Mouse (Mus musculus): Measurements from ENCODE around the gene Colgalt2. TPM values are rescaled to one million over a fixed set of nuclear protein-coding genes. Genes with fewer than 3 reads are reported as not detected.
"Not testable (repeated sequence)": the region's sequence is repeated elsewhere in the genome, so short reads cannot be mapped to it uniquely, and the experiment has no call there.

Gene Colgalt2
- polyA plus RNA-seq, 1 experiment from 2014 or later: 4.2 TPM

- no peak overlapping the region for H3K27ac ChIP-seq
- no peaks in the 10 kb centered on the region for H3K4me1 ChIP-seq
- no peaks in the 10 kb centered on the region for H3K36me3 ChIP-seq
- H3K4me2 ChIP-seq (replicated peaks): no peak overlapping the region
- ATAC-seq (ENCODE audit: low FRiP score): no peak
- 84% methylated on average over 3 of the region's 3 CpGs for WGBS
- H3K4me3 ChIP-seq: no peak overlapping the region
- H3K9ac ChIP-seq: no peak overlapping the region
- H3K27me3 ChIP-seq: no peaks in the 10 kb centered on the region
- H3K9me3 ChIP-seq (replicated peaks): no peaks in the 10 kb centered on the region
Observed at GRCm38 (mm10) chr1:152423052-152423451, 23.4 kb downstream of the Colgalt2 start.

DNA sequence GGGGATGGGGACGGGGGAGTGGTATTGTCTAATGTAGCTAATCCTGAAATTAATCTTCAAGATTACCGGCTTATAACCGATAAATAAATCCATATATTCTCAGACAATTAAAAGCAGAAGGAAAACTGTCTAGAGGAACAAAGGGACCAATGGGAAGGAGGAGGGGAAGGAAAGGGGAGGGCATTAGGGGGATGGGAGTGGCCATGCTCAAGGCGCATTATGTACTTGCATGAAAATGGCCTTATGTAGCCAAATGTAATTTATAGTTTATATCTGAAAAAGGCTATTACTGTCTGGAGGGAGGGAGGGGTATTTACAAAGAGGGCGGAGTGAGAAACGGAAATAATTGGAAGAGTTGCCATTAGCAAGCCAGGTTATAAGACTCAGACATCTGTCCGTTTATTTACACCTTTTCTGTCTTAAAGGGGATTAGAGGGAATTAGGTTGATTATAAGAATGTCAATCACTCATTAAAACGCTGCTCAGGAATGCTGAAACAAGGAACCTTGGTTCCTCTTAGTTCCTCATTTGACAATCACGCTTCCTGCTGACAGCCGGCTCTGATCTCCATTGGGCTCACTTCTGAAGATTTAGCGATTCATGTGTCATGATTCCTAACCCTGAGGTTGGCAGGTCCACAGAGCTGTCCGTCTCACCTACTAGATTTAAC is 28.4 kb downstream of the Colgalt2 start:
- Histone ChIP-seq H3K4me2 (replicated peaks) (no peak overlapping the region), H3K4me1 (no peaks in the 10 kb centered on the region), H3K9ac (no peak overlapping the region), H3K9me3 (replicated peaks) (no peaks in the 10 kb centered on the region), H3K27ac (no peak overlapping the region), H3K4me3 (no peak overlapping the region), H3K36me3 (no peaks in the 10 kb centered on the region), H3K27me3 (no peaks in the 10 kb centered on the region)
- ATAC-seq (ENCODE audit: low FRiP score): no peak
- WGBS: 82% methylated on average over 12 of the region's 12 CpGs

- no peak for ATAC-seq (ENCODE audit: low FRiP score)
- no peak overlapping the region for H3K4me2 ChIP-seq (replicated peaks)
- H3K9me3 ChIP-seq (replicated peaks): no peaks in the 10 kb centered on the region
- H3K27me3 ChIP-seq: no peaks in the 10 kb centered on the region
- no peaks in the 10 kb centered on the region for H3K4me1 ChIP-seq
- WGBS: 88% methylated on average over 7 of the region's 7 CpGs
- no peak overlapping the region for H3K9ac ChIP-seq
- no peak overlapping the region for H3K4me3 ChIP-seq
- H3K27ac ChIP-seq: no peak overlapping the region
- H3K36me3 ChIP-seq: no peaks in the 10 kb centered on the region
Observed at GRCm38 (mm10) chr1:152429805-152430204, 30.2 kb downstream of the Colgalt2 start.

GRCm38 (mm10) chr1:152434166-152434565 is 34.5 kb downstream of the Colgalt2 start:
- no peaks in the 10 kb centered on the region for H3K36me3 ChIP-seq
- no peaks in the 10 kb centered on the region for H3K4me1 ChIP-seq
- no peak overlapping the region for H3K4me3 ChIP-seq
- H3K4me2 ChIP-seq (replicated peaks): no peak overlapping the region
- no peaks in the 10 kb centered on the region for H3K27me3 ChIP-seq
- WGBS: 74% methylated on average over 4 of the region's 4 CpGs
- H3K9ac ChIP-seq: no peak overlapping the region
- no peaks in the 10 kb centered on the region for H3K9me3 ChIP-seq (replicated peaks)
- ATAC-seq (ENCODE audit: low FRiP score): no peak
- H3K27ac ChIP-seq: no peak overlapping the region

DNA sequence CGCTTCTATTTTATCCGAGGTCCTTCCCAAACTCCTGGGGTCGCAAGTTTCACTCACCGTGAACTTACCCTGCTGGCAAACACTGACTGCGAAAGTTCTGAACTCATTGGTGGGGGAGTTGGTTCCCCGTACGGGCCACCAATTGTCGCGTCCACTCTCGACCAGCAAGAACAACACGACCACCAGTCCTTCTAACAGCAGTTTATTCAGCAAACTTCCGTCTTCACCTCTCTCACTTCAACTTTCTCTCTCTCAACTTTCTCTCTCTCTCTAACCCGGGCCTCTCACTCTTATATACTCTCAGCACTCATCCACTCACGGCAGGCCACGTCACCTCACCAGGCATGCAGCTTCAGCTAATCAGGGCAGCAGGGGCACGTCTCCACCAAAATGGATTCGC is 37.9 kb downstream of the Colgalt2 start:
- H3K27me3 ChIP-seq; H3K27ac ChIP-seq; H3K9ac ChIP-seq; ATAC-seq (ENCODE audit: low FRiP score); H3K36me3 ChIP-seq; H3K4me1 ChIP-seq; H3K4me2 ChIP-seq (replicated peaks); H3K9me3 ChIP-seq (replicated peaks); H3K4me3 ChIP-seq: not testable (repeated sequence)
- 82% methylated on average over 17 of the region's 17 CpGs for WGBS

DNA sequence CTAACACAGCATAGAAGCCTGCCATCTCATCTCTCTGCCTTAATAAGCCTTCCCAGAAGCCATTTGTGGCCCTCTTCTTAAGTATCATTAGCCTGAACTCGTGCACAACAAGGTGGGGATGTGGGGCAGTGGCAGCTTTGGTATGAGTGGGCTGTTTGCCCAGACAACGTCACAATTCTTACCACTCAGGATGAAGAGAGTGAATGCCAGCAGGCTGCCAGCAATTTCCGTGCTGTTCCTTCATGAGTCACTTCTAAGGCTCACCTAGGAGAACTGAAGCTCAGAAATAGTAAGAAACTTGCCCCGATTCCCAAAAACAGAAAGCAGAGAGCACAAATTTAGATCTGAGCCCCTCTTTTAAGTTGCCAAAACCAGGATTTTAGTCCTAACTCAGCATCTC is 39.8 kb downstream of the Colgalt2 start:
- WGBS: 82% methylated on average over 4 of the region's 4 CpGs
- Histone ChIP-seq H3K36me3 (no peaks in the 10 kb centered on the region), H3K9me3 (replicated peaks) (no peaks in the 10 kb centered on the region), H3K4me3 (no peak overlapping the region), H3K9ac (no peak overlapping the region), H3K27me3 (no peaks in the 10 kb centered on the region), H3K4me1 (no peaks in the 10 kb centered on the region), H3K4me2 (replicated peaks) (no peak overlapping the region), H3K27ac (no peak overlapping the region)
- no peak for ATAC-seq (ENCODE audit: low FRiP score)

GRCm38 (mm10) chr1:152439874-152440273 is 40.2 kb downstream of the Colgalt2 start:
- no peak overlapping the region for H3K4me2 ChIP-seq (replicated peaks)
- no peak for ATAC-seq (ENCODE audit: low FRiP score)
- no peaks in the 10 kb centered on the region for H3K4me1 ChIP-seq
- H3K27me3 ChIP-seq: no peaks in the 10 kb centered on the region
- H3K36me3 ChIP-seq: no peaks in the 10 kb centered on the region
- no peak overlapping the region for H3K9ac ChIP-seq
- WGBS: 78% methylated on average over 10 of the region's 10 CpGs
- H3K27ac ChIP-seq: no peak overlapping the region
- no peak overlapping the region for H3K4me3 ChIP-seq
- H3K9me3 ChIP-seq (replicated peaks): no peaks in the 10 kb centered on the region

DNA sequence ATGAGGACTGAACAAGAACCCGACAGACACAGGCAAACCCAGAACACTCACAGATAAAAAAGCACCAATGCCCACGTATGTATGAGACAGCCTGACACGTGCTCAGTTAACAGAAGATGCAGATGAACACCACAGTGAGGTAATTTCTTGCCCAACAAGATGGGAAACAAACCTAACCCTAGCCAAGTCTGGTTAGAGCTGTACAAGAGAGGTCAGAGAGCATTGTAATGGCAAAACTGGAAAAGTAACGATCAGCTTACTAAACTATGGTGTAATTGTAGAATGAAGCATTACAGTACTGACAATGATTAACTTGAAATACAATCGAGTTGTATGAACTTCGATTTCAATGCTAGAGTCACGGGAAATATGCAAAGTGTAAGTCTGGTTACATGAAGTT is 45.0 kb downstream of the Colgalt2 start:
- Histone ChIP-seq H3K27me3 (no peaks in the 10 kb centered on the region), H3K4me1 (no peaks in the 10 kb centered on the region), H3K4me3 (no peak overlapping the region), H3K36me3 (no peaks in the 10 kb centered on the region), H3K27ac (no peak overlapping the region), H3K9me3 (replicated peaks) (no peaks in the 10 kb centered on the region), H3K9ac (no peak overlapping the region), H3K4me2 (replicated peaks) (no peak overlapping the region)
- 85% methylated on average over 7 of the region's 7 CpGs for WGBS
- ATAC-seq (ENCODE audit: low FRiP score): no peak

GRCm38 (mm10) chr1:152445925-152446324 is 46.3 kb downstream of the Colgalt2 start:
- no peaks in the 10 kb centered on the region for H3K27me3 ChIP-seq
- no peak for ATAC-seq (ENCODE audit: low FRiP score)
- no peaks in the 10 kb centered on the region for H3K36me3 ChIP-seq
- H3K4me1 ChIP-seq: no peaks in the 10 kb centered on the region
- H3K9me3 ChIP-seq (replicated peaks): no peaks in the 10 kb centered on the region
- no peak overlapping the region for H3K27ac ChIP-seq
- no peak overlapping the region for H3K4me3 ChIP-seq
- H3K4me2 ChIP-seq (replicated peaks): no peak overlapping the region
- WGBS: 89% methylated on average over 6 of the region's 6 CpGs
- H3K9ac ChIP-seq: no peak overlapping the region

- H3K4me2 ChIP-seq (replicated peaks): no peak overlapping the region
- no peaks in the 10 kb centered on the region for H3K27me3 ChIP-seq
- 74% methylated on average over 5 of the region's 5 CpGs for WGBS
- H3K36me3 ChIP-seq: no peaks in the 10 kb centered on the region
- no peak overlapping the region for H3K4me3 ChIP-seq
- no peak overlapping the region for H3K9ac ChIP-seq
- no peak for ATAC-seq (ENCODE audit: low FRiP score)
- peaks cover 23% of the 10 kb centered on the region for H3K4me1 ChIP-seq
- no peaks in the 10 kb centered on the region for H3K9me3 ChIP-seq (replicated peaks)
- H3K27ac ChIP-seq: peak overlapping the region; percentile 35; the same call in 1 of the 2 replicates
Observed at GRCm38 (mm10) chr1:152454536-152454935, 54.9 kb downstream of the Colgalt2 start.

DNA sequence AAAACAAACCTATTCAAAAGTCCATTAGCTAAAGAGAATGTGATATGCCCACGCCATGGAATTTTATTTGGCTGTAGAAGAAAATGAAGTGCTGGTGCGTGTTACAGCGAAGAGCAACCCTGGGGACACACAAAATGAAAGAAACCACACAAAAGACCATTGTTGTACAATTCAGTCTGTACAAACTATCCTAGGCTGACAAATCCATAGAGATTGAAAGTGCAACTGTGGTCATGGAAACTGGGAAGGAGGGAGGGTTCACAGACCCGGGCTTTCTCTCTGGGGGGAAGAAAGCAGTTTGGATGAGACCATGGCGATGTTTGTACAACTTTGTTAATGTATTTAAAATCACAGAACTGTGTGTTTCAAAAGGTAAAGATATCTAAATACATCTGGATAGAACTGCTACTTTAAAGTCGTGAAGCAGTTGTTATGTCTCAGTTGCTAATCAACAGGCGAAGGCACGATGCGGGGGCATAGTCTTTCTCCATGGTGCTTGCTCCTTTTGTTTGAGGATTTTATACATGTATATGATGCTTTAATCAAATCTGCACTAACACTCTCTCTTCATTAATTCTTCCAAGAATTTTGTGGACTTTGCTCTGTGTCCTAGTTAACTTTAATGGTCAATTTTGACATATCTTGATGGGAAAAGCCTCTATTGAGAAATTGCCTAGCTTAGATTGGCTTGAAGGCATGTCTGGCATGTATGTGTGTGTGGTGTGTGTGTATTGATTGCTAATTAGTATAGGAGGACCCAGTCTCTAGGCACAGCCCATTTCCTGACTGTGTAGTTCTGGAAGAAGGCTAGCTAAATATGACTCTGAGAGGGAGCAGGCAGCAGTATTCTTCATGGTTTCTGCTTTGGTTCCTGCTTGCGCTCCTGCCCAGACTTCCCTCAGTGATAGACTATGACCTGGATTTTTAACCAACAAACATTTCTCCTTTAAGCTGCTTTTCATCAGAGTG is 55.9 kb downstream of the Colgalt2 start:
- 0 out of 2 replicates have a peak overlapping the region, but pooled peaks have one; percentile 18 for H3K4me2 ChIP-seq (replicated peaks)
- H3K4me3 ChIP-seq: no peak overlapping the region
- WGBS: 50% methylated on average over 10 of the region's 10 CpGs
- no peaks in the 10 kb centered on the region for H3K9me3 ChIP-seq (replicated peaks)
- H3K9ac ChIP-seq: no peak overlapping the region
- H3K36me3 ChIP-seq: no peaks in the 10 kb centered on the region
- peaks cover 23% of the 10 kb centered on the region for H3K4me1 ChIP-seq
- peak overlapping the region; percentile 35; the same call in 1 of the 2 replicates for H3K27ac ChIP-seq
- peak; percentile 80 for ATAC-seq (ENCODE audit: low FRiP score)
- H3K27me3 ChIP-seq: no peaks in the 10 kb centered on the region

GRCm38 (mm10) chr1:152456266-152456665 is 56.6 kb downstream of the Colgalt2 start:
- H3K4me2 ChIP-seq (replicated peaks): no peak overlapping the region
- no peak overlapping the region for H3K9ac ChIP-seq
- peaks cover 23% of the 10 kb centered on the region for H3K4me1 ChIP-seq
- H3K27ac ChIP-seq: no peak overlapping the region
- H3K9me3 ChIP-seq (replicated peaks): no peaks in the 10 kb centered on the region
- ATAC-seq (ENCODE audit: low FRiP score): no peak
- H3K36me3 ChIP-seq: no peaks in the 10 kb centered on the region
- H3K27me3 ChIP-seq: no peaks in the 10 kb centered on the region
- 70% methylated on average over 3 of the region's 3 CpGs for WGBS
- no peak overlapping the region for H3K4me3 ChIP-seq
